Mouse (Mus musculus) activated CD4-positive, CD25-positive, alpha-beta regulatory T cell, adult 9 weeks (primary cell): ENCODE measurements around the gene Lrrc10. TPM values are rescaled to one million over a fixed set of nuclear protein-coding genes. Genes with fewer than 3 reads are reported as not detected.

ENCODE experiments used
- polyA plus RNA-seq: library from polyadenylated mRNA; unstranded; fragments of 100-300 nt; shearing (Covaris generic); gene quantifications from one replicate; pipeline ENCODE4 v1.2.1, GENCODE M21; 2017

Gene Lrrc10
- polyA plus RNA-seq: not detected

DNA sequence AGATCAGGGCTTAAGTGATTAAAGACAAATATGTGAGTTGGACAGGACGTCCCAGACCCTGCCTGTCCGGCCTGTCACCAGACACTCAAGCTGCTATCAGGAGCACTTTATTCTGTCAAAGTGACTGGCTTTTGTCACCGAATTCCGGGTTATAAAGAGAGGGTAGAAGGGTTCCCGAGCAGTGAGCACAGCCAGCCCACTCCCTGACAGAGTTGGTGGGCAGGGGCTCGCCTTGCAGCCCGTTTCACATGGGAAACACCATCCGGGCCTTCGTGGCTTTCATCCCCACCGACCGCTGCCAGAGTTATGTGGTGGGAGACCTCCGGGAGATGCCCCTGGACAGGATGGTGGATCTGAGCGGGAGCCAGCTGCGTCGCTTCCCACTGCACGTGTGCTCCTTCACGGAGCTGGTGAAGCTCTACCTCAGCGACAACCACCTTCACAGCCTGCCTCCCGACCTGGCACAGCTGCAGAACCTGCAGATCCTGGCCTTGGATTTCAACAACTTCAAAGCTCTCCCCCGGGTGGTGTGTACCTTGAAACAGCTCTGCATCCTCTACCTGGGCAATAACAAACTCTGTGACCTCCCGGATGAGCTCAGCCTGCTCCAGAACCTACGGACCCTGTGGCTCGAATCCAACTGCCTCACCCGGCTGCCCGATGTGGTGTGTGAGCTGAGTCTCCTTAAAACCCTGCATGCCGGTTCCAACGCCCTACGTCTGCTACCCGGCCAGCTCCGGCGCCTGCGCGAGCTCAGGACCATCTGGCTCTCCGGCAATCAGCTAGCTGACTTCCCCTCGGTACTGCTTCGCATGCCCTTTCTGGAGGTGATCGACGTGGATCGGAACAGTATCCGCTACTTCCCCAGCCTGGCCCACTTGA is at the start of gene Lrrc10:
Gene Lrrc10 (plus strand): TSS at position 167 of the 882 bp plus-strand sequence.

DNA sequence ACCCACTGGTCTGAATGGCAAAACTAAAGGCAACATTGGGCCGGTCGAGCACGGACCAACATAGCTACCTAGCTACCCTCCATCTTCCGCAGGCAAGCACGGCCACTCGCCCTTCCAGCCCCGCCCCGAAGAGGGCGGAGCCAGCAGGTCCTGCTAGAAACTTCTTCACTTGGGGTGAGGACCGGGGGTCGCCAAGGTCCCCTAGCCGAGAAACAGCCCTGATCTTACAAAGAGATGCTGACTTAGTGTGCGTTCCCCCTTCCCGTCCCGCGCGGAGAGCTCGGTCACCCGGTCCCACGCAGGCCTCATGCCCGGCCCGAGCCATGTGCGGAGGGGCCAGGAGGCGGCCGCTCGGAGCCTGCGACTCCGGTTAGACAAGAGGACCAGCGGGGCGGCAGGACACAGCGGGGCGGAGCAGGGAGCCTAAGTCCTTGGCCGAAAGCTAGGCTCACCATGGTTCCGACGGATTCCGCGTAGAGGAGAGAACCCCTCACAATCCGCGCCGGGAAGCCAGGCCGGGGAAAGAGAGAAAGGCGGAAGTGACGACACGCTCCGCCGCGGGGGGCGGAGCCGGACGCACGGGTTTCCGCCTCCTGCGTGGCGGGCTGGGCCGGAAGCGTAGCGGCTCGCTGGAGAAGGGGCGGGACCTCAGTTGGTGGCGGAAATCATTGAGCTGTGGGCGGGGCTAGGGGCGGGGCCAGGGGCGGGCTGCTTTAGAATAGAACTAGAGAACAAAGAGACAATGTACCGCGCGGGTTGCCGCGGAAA is 18.3 kb downstream of the Lrrc10 start, which contains the start of gene Cct2:
Gene Cct2 (minus strand): TSS at position 561 of the 768 bp plus-strand sequence.

Other genes with a start within 250 kb of the Lrrc10 start
- not detected for gene Myrfl, start 148.4 kb upstream of the Lrrc10 start, polyA plus RNA-seq
- 20.8 TPM for gene Rab3ip, start 94.6 kb upstream of the Lrrc10 start, polyA plus RNA-seq
- gene Gm10271, start 72.7 kb upstream of the Lrrc10 start, polyA plus RNA-seq: not detected
- not detected for gene Best3, start 59.0 kb upstream of the Lrrc10 start, polyA plus RNA-seq
- 205 TPM for gene Cct2, start 18.5 kb downstream of the Lrrc10 start, polyA plus RNA-seq
- 26.3 TPM for gene Frs2, start 103.2 kb downstream of the Lrrc10 start, polyA plus RNA-seq
- 55.1 TPM for gene Yeats4, start 179.2 kb downstream of the Lrrc10 start, polyA plus RNA-seq
- gene 9530003J23Rik, start 193.4 kb downstream of the Lrrc10 start, polyA plus RNA-seq: not detected
- 15.6 TPM for gene Lyz2, start 237.0 kb downstream of the Lrrc10 start, polyA plus RNA-seq
- gene Lyz1, start 247.5 kb downstream of the Lrrc10 start, polyA plus RNA-seq: not detected